Mouse (Mus musculus) MEL (cell line): ENCODE measurements around the gene Eef2.

Experiments used
- BHLHE40 ChIP-seq: IDR thresholded peaks from 2 replicates; pipeline ENCODE4 v1.6.1; 2012; ENCODE audit warnings: low read depth, mild to moderate bottlenecking, inconsistent platforms, low read length, improper control_type of control experiment, borderline replicate concordance
- CTCF ChIP-seq, 3 experiments: IDR thresholded peaks in 2 of 3; conservative IDR thresholded peaks in 1 of 3; 2 replicates each; pipeline ENCODE4 v1.5.1; 2011 to 2012; ENCODE audit warnings: low read length in 3 of 3, low read depth in 2 of 3, mild to moderate bottlenecking in 2 of 3, improper control_type of control experiment in 1 of 3, inconsistent platforms in 1 of 3, mixed read lengths in 1 of 3, moderate library complexity in 1 of 3; ENCODE audit not compliant: control insufficient read depth in 1 of 3, insufficient read depth in 1 of 3, poor library complexity in 1 of 3, severe bottlenecking in 1 of 3
- HCFC1 ChIP-seq: IDR thresholded peaks from 2 replicates; pipeline ENCODE4 v1.6.1; 2012; ENCODE audit warnings: low read depth, mild to moderate bottlenecking, inconsistent platforms, low read length, improper control_type of control experiment, moderate library complexity
- MYB ChIP-seq: IDR thresholded peaks from 2 replicates; pipeline ENCODE4 v1.6.1; 2011; ENCODE audit warnings: mild to moderate bottlenecking, low read depth, low read length, improper control_type of control experiment
- POLR2A ChIP-seq, 2 experiments: IDR thresholded peaks; 2 replicates each; pipeline ENCODE4 v1.6.1; 2011 to 2012; ENCODE audit warnings: low read length in 2 of 2, mild to moderate bottlenecking in 2 of 2, control low read depth in 1 of 2, improper control_type of control experiment in 1 of 2, low read depth in 1 of 2, moderate library complexity in 1 of 2; ENCODE audit not compliant: control insufficient read depth in 1 of 2, insufficient read depth in 1 of 2, poor library complexity in 1 of 2

DNA sequence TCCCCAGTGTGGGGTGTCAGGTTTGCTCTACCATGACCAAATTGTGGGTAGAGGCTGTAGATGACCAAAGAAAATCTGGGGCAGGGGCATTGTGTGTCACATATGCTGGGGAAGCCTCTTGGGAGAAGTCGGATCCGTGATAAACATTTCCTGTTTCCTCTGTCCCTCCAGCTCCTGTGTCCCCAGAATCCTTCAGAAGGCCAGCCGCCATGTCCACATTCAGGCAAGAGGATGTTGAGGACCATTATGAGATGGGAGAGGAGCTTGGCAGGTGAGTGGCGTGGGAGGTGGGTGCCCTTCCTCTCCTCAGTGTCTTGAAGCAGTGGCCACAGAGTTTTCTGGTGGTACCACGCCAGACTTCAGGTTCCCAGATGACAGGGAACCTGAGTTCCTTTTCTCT, 7.4 kb downstream of the Eef2 start, which contains the start of gene 4930442H23Rik:
- no peak for TF ChIP-seq BHLHE40
- no peak for TF ChIP-seq CTCF (IDR thresholded peaks at IDR 0.05 in 2 of 3, conservative IDR thresholded peaks at IDR 0.05 in 1 of 3; ENCODE audit: control insufficient read depth in 1 of 3, insufficient read depth in 1 of 3, low read depth in 2 of 3, low read length in 3 of 3, poor library complexity in 1 of 3, severe bottlenecking in 1 of 3)
- TF ChIP-seq HCFC1 = no peak
- TF ChIP-seq POLR2A (IDR thresholded peaks at IDR 0.05; ENCODE audit: control insufficient read depth in 1 of 2, insufficient read depth in 1 of 2, low read depth in 1 of 2, low read length in 2 of 2, poor library complexity in 1 of 2) = no peak
- no peak for TF ChIP-seq MYB
